Mouse (Mus musculus) left cerebral cortex, adult 2 months (tissue): ENCODE measurements at regions not wholly inside any gene's neighbourhood (a gene's known extent, or its start where the extent isn't known, plus 50 kb on each side); places are given as distances from the start of the nearest gene placed in this dataset.

ENCODE experiments used
- DNase-seq, 2 experiments: peaks; one replicate each; pipeline ENCODE4 v3.0.0; 2021 to 2022; ENCODE audit warnings: low spot score in 2 of 2, mixed read lengths in 1 of 2; ENCODE audit errors: extremely low spot score in 1 of 2
- H3K27ac ChIP-seq: fragments of 200-600 bp; 2 replicates; pipeline ENCODE4 v1.8.1; 2022
- H3K4me3 ChIP-seq: fragments of 200-600 bp; 2 replicates; pipeline ENCODE4 v1.8.1; 2022
- CTCF ChIP-seq: fragments of 200-600 bp; IDR thresholded peaks from 2 replicates; pipeline ENCODE4 v1.8.1; 2022; ENCODE audit warnings: antibody characterized with exemption, mild to moderate bottlenecking, moderate library complexity
- intact Hi-C: fragments of 180-260 bp; cut with DNase I; formaldehyde crosslinking; loops from one replicate; pipeline ENCODE4 v1.15.1; 2025

- Histone ChIP-seq H3K27ac (peak overlapping the region; percentile 100), H3K4me3 (no peak overlapping the region)
- peak in 1 of 2 experiments; percentile 51 for DNase-seq
- intact Hi-C loops, result no loop called here
- TF ChIP-seq CTCF, result no peak; the same call in 1 of the 2 replicates
These were observed 86.6 kb downstream of the 1700001O22Rik start for GRCm38 (mm10) chr2:30716580-30717565.

- intact Hi-C loops, result no loop called here
- no peak for TF ChIP-seq CTCF
- no peak overlapping the region for H3K4me3 ChIP-seq
- H3K27ac ChIP-seq, result peak overlapping the region; percentile 100
- no peak for DNase-seq
These were observed 87.6 kb downstream of the 1700001O22Rik start for GRCm38 (mm10) chr2:30715720-30716310.

GRCm38 (mm10) chr2:30713535-30713934, 89.9 kb downstream of the 1700001O22Rik start:
- Histone ChIP-seq H3K27ac (peak overlapping the region; percentile 100), H3K4me3 (no peak overlapping the region)
- intact Hi-C loops, result loop anchor here (2.0 to 5.0 kb wide), 2 partner anchors 101 to 119 kb away; partner anchors contain the start of gene Cstad
- peak in 1 of 2 experiments; percentile 11 for DNase-seq
- no peak for TF ChIP-seq CTCF

- DNase-seq, result peak in 1 of 2 experiments; percentile 11
- H3K4me3 ChIP-seq, result no peak overlapping the region
- H3K27ac ChIP-seq, result peak overlapping the region; percentile 100
- no peak for TF ChIP-seq CTCF
- intact Hi-C loops, result loop anchor here (2.0 to 5.0 kb wide), 2 partner anchors 101 to 118 kb away; partner anchors contain the start of gene Cstad
These were observed 90.5 kb downstream of the 1700001O22Rik start for GRCm38 (mm10) chr2:30712841-30713401.

- intact Hi-C loops, result loop anchor here (2.0 to 5.0 kb wide), 2 partner anchors 100 to 117 kb away; partner anchors contain the start of gene Cstad
These were observed 91.5 kb downstream of the 1700001O22Rik start for GRCm38 (mm10) chr2:30711853-30712498.

GRCm38 (mm10) chr2:30711476-30711852, 92.0 kb downstream of the 1700001O22Rik start:
- intact Hi-C loops, result loop anchor here (5.0 kb wide), 1 partner anchor 99 kb away; no protein-coding TSS in a partner anchor
- no peak for TF ChIP-seq CTCF
- Histone ChIP-seq H3K4me3 (peak overlapping the region; percentile 43), H3K27ac (peak overlapping the region; percentile 100)
- no peak for DNase-seq

More at GRCm38 (mm10) chr2:30711853-30712498, 91.5 kb downstream of the 1700001O22Rik start:
- Histone ChIP-seq H3K4me3 (peak overlapping the region; percentile 43), H3K27ac (peak overlapping the region; percentile 100)
- DNase-seq, result peak; percentile 91 to 94
- TF ChIP-seq CTCF, result no peak

- intact Hi-C loops, result loop anchor here (5.0 kb wide), 1 partner anchor 99 kb away; no protein-coding TSS in a partner anchor
- DNase-seq, result no peak
- H3K27ac ChIP-seq, result peak overlapping the region; percentile 100
- TF ChIP-seq CTCF, result no peak
- H3K4me3 ChIP-seq, result no peak overlapping the region
These were observed 92.6 kb downstream of the 1700001O22Rik start for GRCm38 (mm10) chr2:30710895-30711294.

GRCm38 (mm10) chr2:30709386-30709884, 94.0 kb downstream of the 1700001O22Rik start:
- Histone ChIP-seq H3K4me3 (no peak overlapping the region), H3K27ac (peak overlapping the region; percentile 100)
- DNase-seq, result no peak
- no peak for TF ChIP-seq CTCF
- intact Hi-C loops, result loop anchor here (2.0 kb wide), 1 partner anchor 51 kb away; no protein-coding TSS in a partner anchor

GRCm38 (mm10) chr2:30708762-30709385, 94.6 kb downstream of the 1700001O22Rik start:
- Histone ChIP-seq H3K4me3 (no peak overlapping the region), H3K27ac (peak overlapping the region; percentile 100)
- intact Hi-C loops, result loop anchor here (1.0 to 2.0 kb wide), 2 partner anchors 9 to 50 kb away; no protein-coding TSS in a partner anchor
- TF ChIP-seq CTCF, result no peak
- no peak for DNase-seq

GRCm38 (mm10) chr2:30708001-30708683, 95.3 kb downstream of the 1700001O22Rik start:
- intact Hi-C loops, result loop anchor here (1.0 to 2.0 kb wide), 2 partner anchors 10 to 49 kb away; no protein-coding TSS in a partner anchor
- Histone ChIP-seq H3K4me3 (peak overlapping the region; percentile 45), H3K27ac (peak overlapping the region; percentile 100)
- TF ChIP-seq CTCF, result no peak
- peak; percentile 81 to 84 for DNase-seq
